Mouse (Mus musculus) thymus, postnatal 14 days (tissue): ENCODE results near the gene Ankrd6.

Experiments
- DNase-seq: peaks from one replicate; pipeline ENCODE4 v3.0.0; 2021

Gene Ankrd6

DNA sequence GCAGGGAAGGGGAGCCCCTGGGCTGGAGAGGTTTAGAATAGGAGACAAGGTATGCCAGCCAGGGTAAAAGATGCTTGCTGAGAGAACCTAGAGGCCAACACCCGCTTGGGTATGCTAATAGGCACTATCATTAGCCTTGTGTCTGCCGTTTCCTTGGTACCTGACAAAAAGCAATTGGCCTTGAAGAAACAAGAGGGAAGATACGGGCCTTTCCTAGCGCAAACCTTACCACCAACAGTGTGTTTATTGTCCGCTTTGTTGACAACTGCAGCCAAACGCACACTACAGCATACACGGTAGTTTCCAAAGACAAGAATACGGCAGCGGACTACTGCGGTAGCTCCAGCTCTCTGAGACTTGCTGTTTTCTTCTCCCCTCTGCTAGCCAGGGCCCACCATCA lies 59.3 kb downstream of the Ankrd6 start:
- no peak for DNase-seq

DNA sequence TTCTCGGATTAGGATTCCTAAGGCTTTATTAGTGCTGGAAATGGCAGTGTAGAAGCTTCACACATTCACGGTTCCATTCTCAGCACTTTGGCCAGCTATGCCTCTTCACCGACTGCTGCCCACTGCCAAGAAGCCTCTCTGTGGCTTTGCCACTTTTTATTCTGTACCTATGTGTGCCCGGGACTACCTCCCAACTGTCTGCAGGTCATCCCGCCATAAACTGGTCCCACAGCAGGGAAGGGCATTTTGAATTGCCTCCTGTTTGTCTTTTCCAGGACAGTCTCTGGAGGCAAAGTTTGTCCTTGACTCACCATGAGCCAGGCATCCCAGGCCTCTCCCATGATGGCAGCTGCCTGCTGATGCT lies 59.9 kb downstream of the Ankrd6 start:
- DNase-seq = no peak

DNA sequence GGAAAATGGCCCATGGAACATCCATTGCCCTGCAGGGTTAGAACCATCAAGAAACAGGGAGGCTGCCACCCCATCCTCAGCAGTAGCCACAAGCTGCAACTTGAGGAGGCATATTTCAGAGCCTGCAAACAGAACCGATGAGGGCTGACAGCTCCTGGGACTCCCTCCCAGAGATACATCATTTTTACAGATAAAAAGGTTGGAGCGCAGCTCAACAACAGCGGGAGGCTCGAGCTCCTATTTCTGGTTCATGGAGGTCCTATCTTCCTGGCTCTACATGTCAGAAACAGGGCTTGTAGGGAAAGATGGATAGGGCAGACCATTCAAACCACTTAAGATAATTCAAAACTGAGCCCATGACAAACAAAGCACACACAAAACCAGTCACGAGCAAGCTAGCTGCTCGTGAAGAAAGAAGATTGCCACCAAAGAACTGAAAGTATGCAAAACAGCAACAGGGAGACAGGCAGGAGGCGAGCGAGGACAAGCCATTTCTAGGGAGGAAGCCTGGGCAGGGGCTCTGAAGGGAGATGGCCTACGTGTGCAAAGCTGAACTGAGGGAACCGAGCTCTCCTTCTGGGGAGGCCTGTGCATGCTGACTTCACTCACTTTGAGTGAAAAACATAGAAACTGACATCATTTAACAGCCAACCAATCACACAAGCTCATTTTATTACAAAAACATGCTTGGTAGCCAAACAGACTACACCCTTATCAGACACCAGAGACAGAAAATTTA lies 60.5 kb downstream of the Ankrd6 start:
- DNase-seq = no peak

DNA sequence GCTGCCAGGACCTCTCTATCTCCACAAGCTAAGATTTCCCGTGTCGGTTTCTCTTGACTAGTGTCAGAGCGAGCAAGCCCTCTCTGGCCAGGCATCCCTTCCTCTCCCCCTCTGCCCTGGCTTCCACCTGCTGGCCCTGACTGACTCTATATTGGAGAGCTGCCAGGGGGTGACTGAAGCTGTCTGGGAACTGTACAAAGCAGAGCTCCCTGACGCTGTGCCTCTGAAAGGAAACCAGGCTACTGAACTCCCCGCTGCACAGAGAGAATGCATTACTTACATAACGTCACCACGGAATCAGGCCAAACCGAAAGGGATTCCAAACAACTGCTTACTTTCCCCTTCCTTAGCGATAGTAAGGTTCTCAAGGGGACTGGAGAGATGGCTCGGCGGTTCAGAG lies 61.4 kb downstream of the Ankrd6 start:
- peak; percentile 43 for DNase-seq

DNA sequence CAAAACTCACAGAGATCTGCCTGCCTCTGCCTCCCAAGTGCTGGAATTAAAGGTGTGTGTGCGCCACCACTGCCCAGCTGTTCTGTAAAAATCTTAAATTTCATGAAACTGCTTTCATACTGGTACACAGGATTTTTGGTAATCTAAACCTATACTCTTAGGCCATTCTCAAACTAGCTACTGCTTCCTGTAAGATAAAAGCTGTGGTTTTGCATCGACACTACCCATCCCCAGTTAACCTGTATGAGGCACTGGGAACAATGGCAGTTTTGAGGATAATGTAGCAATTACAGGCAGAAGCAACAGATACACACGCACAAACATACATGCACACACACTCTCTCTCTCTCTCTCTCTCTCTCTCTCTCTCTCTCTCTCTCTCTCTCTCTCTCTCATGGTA lies 64.2 kb downstream of the Ankrd6 start:
- DNase-seq = no peak

DNA sequence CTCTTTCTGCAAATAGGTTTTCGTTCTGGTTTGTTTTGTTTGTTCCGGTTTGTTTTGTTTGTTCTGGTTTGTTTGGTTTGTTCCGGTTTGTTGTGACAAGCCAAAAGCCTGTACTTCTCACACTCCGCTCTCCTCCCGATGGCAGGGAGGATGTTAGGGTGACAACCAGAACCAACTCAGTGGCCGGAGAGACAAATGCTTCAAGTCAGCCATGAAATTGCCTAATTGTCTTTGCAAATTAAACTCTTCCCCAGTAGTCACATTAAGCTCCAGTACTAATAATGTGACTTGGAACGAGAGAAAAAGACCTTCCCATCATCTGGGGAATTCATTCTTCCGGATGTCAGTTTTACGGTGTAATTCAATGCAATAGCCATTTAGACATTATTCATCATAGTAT lies 66.0 kb downstream of the Ankrd6 start:
- DNase-seq = no peak

DNA sequence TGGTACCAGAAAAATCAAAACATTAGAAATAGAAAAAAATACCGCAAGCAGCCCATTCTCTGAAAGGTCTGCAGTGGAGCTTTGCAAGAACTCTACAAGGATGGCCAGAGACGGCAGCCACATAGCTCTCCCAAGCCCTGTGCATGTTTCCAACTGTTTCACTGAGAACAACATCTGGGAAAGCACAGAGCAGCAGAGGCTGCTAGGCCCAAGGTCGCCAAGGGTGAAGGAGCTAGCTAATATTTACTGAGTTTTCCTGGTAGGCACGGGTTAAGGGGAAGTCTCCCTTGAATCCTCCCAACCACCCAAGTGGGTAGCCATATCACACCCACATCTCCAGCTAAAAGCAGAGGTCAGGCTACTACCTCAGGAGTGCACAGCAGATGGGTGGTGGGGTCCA lies 69.6 kb downstream of the Ankrd6 start:
- no peak for DNase-seq

DNA sequence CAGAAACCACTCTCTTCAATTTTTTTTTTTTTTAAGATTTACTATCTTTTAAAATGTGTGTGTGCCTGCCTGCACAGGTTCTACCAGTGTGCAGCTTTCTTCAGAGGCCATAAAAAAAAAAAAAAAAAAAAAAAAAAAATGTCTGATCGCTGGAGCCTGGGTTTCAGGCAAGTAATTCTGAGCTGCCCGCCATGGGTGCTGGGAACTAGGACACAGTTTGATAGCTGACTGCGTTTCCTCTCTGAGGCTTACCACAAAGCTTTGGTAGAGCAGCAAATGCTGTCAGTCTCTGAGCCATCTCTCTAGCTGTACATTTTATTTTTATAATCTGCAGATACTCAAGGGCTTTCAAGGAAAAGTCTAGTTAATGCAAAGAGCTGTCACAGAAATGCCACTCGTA lies 76.0 kb downstream of the Ankrd6 start:
- DNase-seq = peak; percentile 70

DNA sequence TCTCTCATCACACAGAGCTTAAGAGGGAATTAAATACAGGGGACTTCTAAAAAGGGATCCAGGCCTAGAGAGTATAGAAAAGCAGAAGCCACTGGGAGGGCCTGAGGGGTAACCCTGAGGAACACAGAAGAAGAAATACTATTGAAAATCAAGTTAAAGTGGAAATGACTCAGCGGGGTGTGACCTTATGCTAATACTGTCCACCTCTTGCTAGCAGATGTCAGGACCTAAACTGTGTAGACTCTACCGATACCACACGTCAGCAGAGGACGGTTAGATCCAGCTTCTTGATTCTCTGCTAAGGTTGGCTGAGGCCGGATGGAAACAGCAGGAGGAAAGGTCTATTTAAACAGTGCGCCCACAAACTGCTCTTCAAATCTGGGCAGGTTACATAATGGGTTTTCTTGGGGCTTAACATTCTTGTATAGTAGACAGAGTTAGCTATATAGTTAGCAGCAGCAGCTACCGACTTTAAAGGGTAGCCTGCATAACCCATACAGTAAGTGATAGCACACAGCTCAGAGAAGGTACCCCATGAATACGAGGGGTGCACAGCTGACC lies 78.4 kb downstream of the Ankrd6 start:
- no peak for DNase-seq

DNA sequence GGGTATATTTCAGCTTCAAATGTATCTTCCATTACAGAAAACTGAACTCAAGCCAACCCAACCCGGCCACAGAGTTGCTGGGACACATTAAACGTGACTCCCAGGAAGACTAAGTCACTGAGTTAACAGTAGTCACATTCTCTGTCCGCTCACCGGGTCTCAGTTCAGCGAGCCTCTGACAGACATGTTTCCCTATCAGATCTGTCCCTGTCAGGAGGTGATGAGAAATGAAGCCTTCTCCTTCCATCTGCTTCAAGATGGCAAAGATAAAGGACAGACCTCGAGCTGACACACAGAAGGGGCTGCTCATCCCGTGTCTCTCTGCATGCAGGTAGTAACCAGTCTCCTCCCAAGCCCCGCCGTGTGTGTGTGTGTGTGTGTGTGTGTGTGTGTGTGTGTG lies 81.3 kb downstream of the Ankrd6 start:
- DNase-seq = no peak

DNA sequence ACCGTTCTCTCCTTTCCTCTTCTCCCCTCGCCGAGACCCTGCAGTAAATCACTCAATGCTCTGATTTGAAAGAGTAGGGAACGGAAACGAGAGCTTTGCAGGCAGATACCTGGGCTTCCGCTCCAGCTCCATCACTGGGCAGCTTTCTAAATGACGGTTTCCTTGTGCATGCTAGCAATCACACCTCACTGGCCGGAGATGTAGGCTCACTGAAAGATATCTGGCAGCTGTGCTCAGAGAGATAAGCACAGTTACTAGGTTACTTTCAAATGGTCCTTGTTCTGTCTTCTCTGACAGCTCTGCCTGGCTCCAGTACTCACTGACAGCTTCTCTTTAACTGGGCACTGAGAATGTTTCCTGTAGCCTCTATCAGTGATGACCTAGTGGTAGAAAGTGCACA lies 81.8 kb downstream of the Ankrd6 start:
- peak; percentile 46 for DNase-seq

DNA sequence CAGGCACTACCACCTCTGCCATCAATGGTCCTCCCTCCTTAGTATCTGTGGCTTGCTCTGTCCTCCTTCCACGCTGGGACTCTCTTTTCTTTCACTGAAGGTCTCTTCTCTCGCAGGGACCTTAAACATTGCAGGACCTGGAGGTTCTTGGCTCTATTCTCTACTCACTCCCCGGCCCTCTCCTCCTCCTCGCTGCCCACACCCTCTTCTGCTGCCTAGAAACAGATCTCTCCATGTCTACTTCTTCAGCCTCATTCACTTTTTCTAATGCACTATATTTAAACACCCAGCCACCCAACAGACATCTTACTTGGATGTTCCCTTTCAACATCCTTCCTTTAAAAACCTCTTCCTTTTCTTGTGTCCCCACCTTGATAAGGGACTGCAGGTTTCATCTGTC lies 82.2 kb downstream of the Ankrd6 start:
- no peak for DNase-seq

DNA sequence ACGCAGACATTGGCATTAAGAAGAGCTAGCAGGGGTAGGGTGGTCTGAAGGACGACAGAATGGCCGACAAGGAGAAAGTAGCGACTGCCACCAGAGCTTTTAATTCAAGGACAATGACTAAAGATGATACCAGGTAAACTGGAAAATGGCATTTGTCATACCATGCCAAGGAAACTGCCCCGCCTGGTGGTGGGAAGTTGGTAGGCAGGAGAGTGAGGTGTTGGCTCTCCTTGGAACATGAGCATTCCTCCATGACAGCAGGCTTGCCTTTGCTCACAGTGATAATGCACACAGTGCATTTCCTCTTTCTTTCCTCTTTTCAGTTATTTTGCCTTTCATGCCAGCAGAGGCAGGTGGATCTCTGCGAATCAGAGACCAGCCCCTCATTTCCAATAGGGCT lies 83.2 kb downstream of the Ankrd6 start:
- no peak for DNase-seq

DNA sequence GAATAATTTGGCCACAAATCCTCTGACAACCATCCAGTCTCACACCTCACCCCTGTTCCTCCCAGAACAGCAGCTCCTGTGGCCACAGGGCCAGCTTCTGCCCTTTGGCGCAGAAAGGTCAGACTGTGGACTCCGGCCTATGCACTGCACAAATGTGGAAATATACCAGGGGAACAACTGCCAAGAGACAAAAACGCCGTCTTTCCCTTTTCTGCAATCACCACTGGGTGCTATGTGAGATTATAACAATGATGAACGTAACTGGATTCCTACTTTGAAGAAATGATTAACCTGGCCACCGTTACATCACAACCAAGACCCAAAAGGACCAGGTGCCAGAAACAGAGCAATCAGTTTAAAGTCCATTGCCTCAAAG lies 85.8 kb downstream of the Ankrd6 start:
- no peak for DNase-seq

DNA sequence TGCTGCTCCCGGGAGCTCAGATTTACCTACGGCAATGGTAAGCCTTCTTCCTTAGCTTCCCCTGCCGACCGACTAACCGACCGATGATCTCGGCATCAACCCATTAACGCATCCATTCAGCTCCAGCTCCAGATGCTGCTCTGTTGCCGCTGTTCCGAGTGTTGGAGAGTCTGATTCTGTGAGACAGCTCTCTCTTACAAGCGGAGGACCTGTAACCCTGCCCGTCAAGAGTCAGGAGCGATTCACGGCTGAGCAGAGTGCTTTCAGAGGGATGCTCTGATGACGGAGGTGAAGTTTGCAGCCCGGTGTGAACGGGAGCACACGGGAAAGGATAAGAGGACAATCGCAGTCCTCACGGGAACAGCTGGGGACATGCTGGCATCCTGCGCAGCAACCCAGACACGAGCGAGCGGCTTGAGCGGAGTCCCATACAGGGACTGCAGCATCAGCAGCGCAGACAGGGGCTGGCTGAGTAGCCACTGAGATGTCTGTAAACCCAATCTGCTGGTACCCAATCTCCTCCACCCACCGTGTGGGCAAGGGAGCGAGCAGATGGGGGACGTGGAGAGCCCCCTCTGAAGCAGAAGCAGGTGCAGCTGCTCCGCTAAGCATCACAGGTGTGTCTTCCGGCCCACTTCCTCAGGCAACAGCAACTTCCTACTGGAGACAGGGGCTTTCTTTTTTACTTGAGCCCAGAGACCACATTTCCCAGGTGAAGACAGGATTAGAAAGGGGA lies 86.3 kb downstream of the Ankrd6 start:
- DNase-seq = peak; percentile 78

DNA sequence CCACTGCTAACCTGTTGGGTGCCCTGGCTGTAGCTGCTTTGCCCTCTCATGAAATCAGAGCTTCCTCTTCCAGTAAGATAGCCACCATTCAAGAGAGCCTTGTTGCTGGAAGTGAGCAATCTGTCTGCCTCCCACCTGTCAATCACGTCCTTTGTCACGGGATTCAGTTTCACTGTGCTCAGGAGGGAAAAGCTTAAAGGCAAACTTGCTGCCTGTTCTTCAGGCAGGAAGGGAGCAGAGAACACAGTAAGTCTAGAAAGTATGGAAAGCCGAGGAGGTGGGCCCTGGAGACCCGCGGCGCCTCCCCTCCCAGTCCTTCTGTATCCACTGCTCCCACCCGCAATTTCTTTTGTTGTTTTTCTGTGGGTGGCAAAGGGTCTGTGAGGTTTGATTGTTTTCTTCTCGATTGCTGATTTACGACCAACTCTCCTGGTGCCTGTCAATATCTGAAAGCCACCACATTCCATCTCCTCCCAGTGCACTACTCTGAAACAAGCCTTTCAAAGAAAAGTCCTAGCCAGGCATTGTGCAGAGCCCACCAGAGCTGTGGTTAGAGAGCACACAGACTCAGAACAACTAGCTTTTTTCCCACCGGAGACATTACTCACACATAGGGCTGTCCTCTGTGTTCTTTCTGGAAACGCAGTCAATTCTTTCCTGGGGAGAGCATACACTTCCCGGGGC lies 87.1 kb downstream of the Ankrd6 start:
- DNase-seq = no peak

DNA sequence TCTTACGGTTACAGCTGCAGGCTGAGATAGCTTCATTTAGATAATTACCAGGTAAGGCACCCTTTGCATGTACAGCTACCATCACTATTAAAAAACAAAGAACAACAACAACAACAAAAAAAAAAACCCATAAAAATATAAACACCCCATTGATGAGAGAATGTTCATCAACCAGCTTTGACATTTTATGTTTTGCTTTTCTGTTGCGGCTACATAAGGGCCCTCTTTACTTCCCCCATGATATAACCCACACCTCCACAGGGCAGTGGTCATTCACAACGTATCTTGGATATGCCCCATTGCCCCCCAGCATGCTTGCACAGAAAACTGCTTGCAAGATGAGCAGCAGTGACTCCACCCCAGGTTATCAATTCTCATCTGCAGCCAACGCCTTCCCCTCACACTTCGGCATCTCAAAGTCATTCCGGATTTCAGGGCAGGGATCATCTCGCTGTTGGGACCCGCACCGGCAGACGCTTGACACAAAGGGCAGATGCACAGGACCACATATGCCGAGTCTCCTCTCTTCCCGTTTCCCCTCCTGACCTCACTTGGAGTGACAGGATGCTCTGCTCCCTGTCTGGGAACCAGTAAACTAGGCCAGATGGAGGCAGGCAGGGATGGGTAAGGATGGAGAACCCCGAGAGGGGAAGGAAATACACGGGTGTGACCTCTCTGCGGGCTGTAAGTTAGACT lies 87.7 kb downstream of the Ankrd6 start:
- DNase-seq = peak; percentile 33

DNA sequence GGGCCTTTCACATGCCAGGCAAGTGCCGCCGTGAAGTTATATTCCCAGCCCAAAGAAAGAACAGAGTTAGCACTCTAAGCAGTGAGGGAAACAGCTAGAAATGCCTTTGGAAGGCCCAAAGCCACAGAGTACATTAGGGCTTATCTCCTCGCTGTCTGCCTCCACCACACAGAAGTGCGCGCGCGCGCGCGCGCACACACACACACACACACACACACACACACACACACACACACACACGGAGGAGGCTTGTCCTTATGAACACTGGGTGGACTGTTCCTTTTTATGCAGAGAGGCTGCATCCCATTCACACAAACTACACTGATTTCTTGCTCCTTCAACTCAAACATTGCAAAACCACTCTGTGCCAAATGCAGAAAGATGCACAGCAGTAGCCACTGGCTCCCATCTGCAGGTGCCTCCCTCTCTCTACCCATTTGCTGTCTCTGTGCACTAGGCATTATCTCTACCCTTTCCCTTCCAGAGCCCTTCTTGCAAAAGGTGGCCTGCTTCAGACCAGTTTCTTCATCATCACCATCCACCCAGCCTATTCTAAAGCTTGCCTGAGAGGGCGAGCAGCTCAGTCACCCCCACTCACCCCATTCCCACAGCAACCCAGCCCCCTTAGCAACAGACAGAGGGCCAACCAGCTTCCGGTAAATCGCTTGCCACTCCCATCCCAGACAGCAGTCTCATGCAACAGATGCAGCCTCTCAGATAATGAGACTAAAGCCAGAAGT lies 88.5 kb downstream of the Ankrd6 start:
- peak; percentile 86 for DNase-seq

DNA sequence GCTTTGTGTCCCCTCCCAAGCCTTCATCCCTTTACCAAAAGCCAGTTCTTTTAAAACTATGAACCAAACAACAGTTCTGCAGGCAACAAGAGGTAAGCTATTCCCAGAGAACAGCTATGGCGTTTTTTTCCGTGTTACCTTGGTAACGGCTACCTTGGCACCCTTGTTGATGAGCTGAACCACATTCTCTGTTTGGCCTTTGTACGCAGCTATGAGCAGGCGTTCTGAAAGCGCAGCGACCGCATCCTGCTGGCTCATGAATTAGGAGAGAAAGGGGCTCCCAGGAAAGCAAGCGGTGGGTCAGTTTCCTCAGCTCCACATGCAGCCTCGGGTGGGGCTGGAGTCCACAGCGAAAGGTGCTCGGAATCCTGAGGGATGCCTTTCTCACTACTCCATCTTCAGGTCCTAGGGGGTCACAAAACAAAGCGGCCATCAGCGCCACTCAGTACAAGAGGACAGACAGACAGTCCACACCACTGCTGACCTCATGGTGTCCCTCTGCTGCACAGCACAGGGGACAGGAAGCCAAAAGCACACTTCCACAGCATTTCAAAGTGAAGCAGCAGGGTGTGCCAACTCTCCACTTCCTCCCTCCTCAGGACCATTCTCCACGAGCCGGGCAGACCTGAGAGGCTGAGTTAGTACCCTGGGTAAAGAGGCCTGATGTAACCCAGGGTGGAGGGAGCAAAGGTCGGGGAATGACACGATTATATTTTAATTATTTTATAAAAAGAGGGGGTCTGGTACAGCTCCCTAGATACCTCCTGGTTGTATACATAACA lies 90.3 kb downstream of the Ankrd6 start:
- DNase-seq = no peak

DNA sequence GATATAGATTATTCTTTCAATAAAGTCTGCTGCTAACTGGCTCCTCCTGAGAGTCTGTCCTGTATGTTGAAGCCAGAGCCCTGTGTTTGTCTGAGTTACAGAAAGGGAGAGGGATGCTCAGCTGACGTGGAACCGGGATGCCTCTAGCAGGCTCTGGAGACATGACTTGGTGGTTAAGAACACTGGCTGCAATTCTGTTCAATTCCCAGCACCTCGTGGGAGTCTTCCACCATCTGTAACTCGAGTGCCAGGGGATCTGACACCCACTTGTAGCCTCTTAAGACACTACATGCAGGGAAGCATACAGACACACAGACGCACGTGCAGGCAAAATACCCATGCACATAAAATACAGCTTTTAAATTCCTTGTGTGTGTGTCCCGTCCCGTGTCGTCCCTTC lies 95.1 kb downstream of the Ankrd6 start:
- DNase-seq = no peak

DNA sequence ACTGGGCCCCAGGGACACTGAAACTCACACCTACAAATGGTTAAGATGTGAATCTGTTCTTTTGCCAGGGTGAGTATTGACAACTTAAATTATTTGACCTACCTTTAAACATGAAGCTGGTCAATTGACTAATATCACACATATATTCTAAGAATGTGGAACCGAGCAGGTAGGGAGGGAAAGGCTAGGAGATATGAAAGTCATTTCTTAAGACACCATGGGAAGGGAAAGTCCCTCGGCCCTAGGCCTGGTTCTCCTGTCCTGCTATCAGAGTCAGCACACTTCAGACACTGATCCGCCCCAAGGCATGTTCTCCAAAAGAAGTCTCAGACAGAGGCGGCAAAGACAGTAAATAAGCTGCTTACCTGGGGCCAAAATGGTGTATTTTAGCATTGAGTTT lies 95.7 kb downstream of the Ankrd6 start:
- DNase-seq = no peak
